Mouse (Mus musculus): ENCODE results near the gene Elmod1.

- TF ChIP-seq POLR2A (IDR thresholded peaks at IDR 0.05; ENCODE audit: control insufficient read depth, low read depth, low read length) (no peak), CTCF (IDR thresholded peaks at IDR 0.05; ENCODE audit: control insufficient read depth, insufficient read depth, insufficient replicate concordance, low read depth, low read length) (no peak)
These were observed 68.3 kb downstream of the Elmod1 start for GRCm38 (mm10) chr9:53906798-53907197.
